Mouse (Mus musculus): ENCODE measurements around the gene Il23r.

DNA sequence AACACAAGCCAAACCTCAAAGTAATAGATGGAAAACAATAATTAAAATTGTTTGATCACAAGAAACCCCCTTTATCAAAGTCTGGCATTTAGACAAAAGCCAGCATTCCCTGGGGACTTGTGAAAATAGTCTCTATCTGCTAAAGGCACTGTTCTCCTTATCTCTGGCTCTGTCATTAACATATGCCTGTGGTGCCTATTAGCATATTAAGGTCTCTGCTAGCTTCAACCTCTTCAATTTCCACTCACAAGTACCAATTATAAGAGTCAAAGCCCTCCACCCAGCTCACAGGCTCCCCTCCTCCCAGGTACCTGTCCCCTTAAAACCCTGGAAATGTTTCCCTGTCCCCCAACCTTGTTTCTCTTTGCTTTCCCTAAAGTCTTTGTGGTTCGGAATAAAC is 20.4 kb downstream of the Il23r start:
- TF ChIP-seq CTCF (IDR thresholded peaks at IDR 0.05; ENCODE audit: low read depth, low read length): no peak
- no peak for TF ChIP-seq GATA1 (IDR thresholded peaks at IDR 0.05; ENCODE audit: borderline replicate concordance, low read length)
- no peak for TF ChIP-seq GATA2 (IDR thresholded peaks at IDR 0.05; ENCODE audit: borderline replicate concordance, low read depth, low read length)
- no peak for TF ChIP-seq POLR2AphosphoS5 (IDR thresholded peaks at IDR 0.05; ENCODE audit: insufficient replicate concordance, low read depth, low read length)

Measured in G1E (cell line).